Mouse (Mus musculus) thymus, adult 2 months (tissue): Measurements from ENCODE around the gene G0s2.

Experiments used
- CTCF ChIP-seq: fragments of 200-500 bp; IDR thresholded peaks from 2 replicates; pipeline ENCODE4 v1.5.1; 2012; ENCODE audit warnings: mild to moderate bottlenecking, control low read depth, low read length, moderate library complexity, borderline replicate concordance; ENCODE audit not compliant: control insufficient read depth, poor library complexity, insufficient read depth; ENCODE audit errors: extremely low read depth
- POLR2A ChIP-seq: fragments of 200-500 bp; IDR thresholded peaks from 2 replicates; pipeline ENCODE4 v1.6.1; 2012; ENCODE audit warnings: mild to moderate bottlenecking, low read length, control low read depth, moderate library complexity; ENCODE audit not compliant: control insufficient read depth, poor library complexity, insufficient read depth; ENCODE audit errors: extremely low read depth

- no peak for TF ChIP-seq POLR2A
- no peak for TF ChIP-seq CTCF
Measured at GRCm38 (mm10) chr1:193241436-193241835, 31.6 kb downstream of the G0s2 start.
